Mouse (Mus musculus) layer of hippocampus, adult 2 months (tissue): Measurements from ENCODE around the gene Olfr10. TPM values are rescaled to one million over a fixed set of nuclear protein-coding genes. Genes with fewer than 3 reads are reported as not detected.
A peak's percentile ranks its signal among the peaks of the same experiment; 100 is the strongest.

Experiments used
- DNase-seq, 2 experiments: peaks; one replicate each; pipeline ENCODE4 v3.0.0; 2022; ENCODE audit warnings: low spot score in 2 of 2
- H3K27ac ChIP-seq: fragments of 200-600 bp; 2 replicates; pipeline ENCODE4 v1.8.1; 2022
- H3K4me3 ChIP-seq: fragments of 200-600 bp; 2 replicates; pipeline ENCODE4 v1.8.1; 2022; ENCODE audit warnings: mild to moderate bottlenecking
- CTCF ChIP-seq: fragments of 200-600 bp; conservative IDR thresholded peaks from 2 replicates; pipeline ENCODE4 v1.8.1; 2022; ENCODE audit warnings: antibody characterized with exemption, mild to moderate bottlenecking, moderate library complexity
- long read RNA-seq, 2 experiments: library from polyadenylated mRNA; stranded (forward); transcript quantifications; one replicate each; pipeline ENCODE4 v2.0.0; 2021; ENCODE audit warnings: borderline mapping rate in 2 of 2
- total RNA-seq, 2 experiments: library from RNA; stranded (reverse); gene quantifications; 2 replicates each; pipeline ENCODE4 v1.2.3; 2021

The Olfr10 gene
- not detected for total RNA-seq
- long read RNA-seq, experiment 1: 0 reads
- long read RNA-seq, experiment 2: 0 reads

GRCm38 (mm10) chr11:49304441-49304840, at the start of gene Olfr10:
TSS of gene Olfr10 (plus strand) at chr11:49304741.
- no peak within 1 kb of the TSS for H3K27ac ChIP-seq
- no peak for DNase-seq
- TF ChIP-seq CTCF: no peak
- H3K4me3 ChIP-seq: no peak within 1 kb of the TSS

GRCm38 (mm10) chr11:49259296-49259695, 45.2 kb upstream of the Olfr10 start:
- H3K27ac ChIP-seq: peak overlapping the region; percentile 12
- H3K4me3 ChIP-seq: no peak overlapping the region
- TF ChIP-seq CTCF: no peak
- DNase-seq: no peak

GRCm38 (mm10) chr11:49259829-49260228, 44.7 kb upstream of the Olfr10 start:
- Histone ChIP-seq H3K27ac (peak overlapping the region; percentile 44), H3K4me3 (no peak overlapping the region)
- TF ChIP-seq CTCF: no peak
- no peak for DNase-seq

GRCm38 (mm10) chr11:49260598-49261312, 43.8 kb upstream of the Olfr10 start:
- no peak for DNase-seq
- TF ChIP-seq CTCF: no peak
- H3K4me3 ChIP-seq: no peak overlapping the region

GRCm38 (mm10) chr11:49261313-49261855, 43.2 kb upstream of the Olfr10 start:
- Histone ChIP-seq H3K4me3 (no peak overlapping the region), H3K27ac (no peak overlapping the region)
- no peak for DNase-seq
- TF ChIP-seq CTCF: no peak

More at GRCm38 (mm10) chr11:49260598-49261312, 43.8 kb upstream of the Olfr10 start:
- peak overlapping the region; percentile 44; the same call in 1 of the 2 replicates for H3K27ac ChIP-seq

- no peak for DNase-seq
- Histone ChIP-seq H3K27ac (no peak overlapping the region), H3K4me3 (no peak overlapping the region)
- no peak for TF ChIP-seq CTCF
These were observed 42.3 kb upstream of the Olfr10 start for GRCm38 (mm10) chr11:49262286-49262685.

- no peak overlapping the region for H3K27ac ChIP-seq
- no peak overlapping the region for H3K4me3 ChIP-seq
- TF ChIP-seq CTCF: no peak
- no peak for DNase-seq
These were observed 41.4 kb upstream of the Olfr10 start for GRCm38 (mm10) chr11:49263149-49263548.

- no peak overlapping the region for H3K4me3 ChIP-seq
- no peak for DNase-seq
- TF ChIP-seq CTCF: no peak
- no peak overlapping the region for H3K27ac ChIP-seq
These were observed 40.5 kb upstream of the Olfr10 start for GRCm38 (mm10) chr11:49264081-49264480.

GRCm38 (mm10) chr11:49264622-49265021, 39.9 kb upstream of the Olfr10 start:
- Histone ChIP-seq H3K27ac (no peak overlapping the region), H3K4me3 (no peak overlapping the region)
- TF ChIP-seq CTCF: no peak
- DNase-seq: no peak

- Histone ChIP-seq H3K4me3 (no peak overlapping the region), H3K27ac (no peak overlapping the region)
- no peak for DNase-seq
- no peak for TF ChIP-seq CTCF
These were observed 39.4 kb upstream of the Olfr10 start for GRCm38 (mm10) chr11:49265101-49265500.

- Histone ChIP-seq H3K4me3 (no peak overlapping the region), H3K27ac (no peak overlapping the region)
- no peak for TF ChIP-seq CTCF
- no peak for DNase-seq
These were observed 37.9 kb upstream of the Olfr10 start for GRCm38 (mm10) chr11:49266671-49267070.

- no peak overlapping the region for H3K4me3 ChIP-seq
- no peak for TF ChIP-seq CTCF
- DNase-seq: no peak
- H3K27ac ChIP-seq: no peak overlapping the region
These were observed 37.2 kb upstream of the Olfr10 start for GRCm38 (mm10) chr11:49267316-49267715.

GRCm38 (mm10) chr11:49267970-49268579, 36.5 kb upstream of the Olfr10 start:
- TF ChIP-seq CTCF: no peak

GRCm38 (mm10) chr11:49269761-49270160, 34.8 kb upstream of the Olfr10 start:
- Histone ChIP-seq H3K4me3 (no peak overlapping the region), H3K27ac (no peak overlapping the region)
- DNase-seq: no peak
- TF ChIP-seq CTCF: no peak

More at GRCm38 (mm10) chr11:49267970-49268579, 36.5 kb upstream of the Olfr10 start:
- Histone ChIP-seq H3K4me3 (no peak overlapping the region), H3K27ac (no peak overlapping the region)
- no peak for DNase-seq
